Mouse (Mus musculus): ENCODE measurements around the gene Camkmt.

GRCm38 (mm10) chr17:85319779-85320300 is 229.5 kb downstream of the Camkmt start:
- TF ChIP-seq CTCF (conservative IDR thresholded peaks at IDR 0.05; ENCODE audit: insufficient read depth, insufficient read length, low read depth, low read length) (no peak), POLR2A (IDR thresholded peaks at IDR 0.05; ENCODE audit: low read depth, low read length) (no peak)
